Mouse (Mus musculus) cerebellum, postnatal 25 days (tissue): ENCODE data around the gene Shtn1.

Experiments used
- DNase-seq, 2 experiments: peaks; one replicate each; pipeline ENCODE4 v3.0.0; 2021; ENCODE audit warnings: mixed read lengths in 2 of 2

Shtn1 gene

DNA sequence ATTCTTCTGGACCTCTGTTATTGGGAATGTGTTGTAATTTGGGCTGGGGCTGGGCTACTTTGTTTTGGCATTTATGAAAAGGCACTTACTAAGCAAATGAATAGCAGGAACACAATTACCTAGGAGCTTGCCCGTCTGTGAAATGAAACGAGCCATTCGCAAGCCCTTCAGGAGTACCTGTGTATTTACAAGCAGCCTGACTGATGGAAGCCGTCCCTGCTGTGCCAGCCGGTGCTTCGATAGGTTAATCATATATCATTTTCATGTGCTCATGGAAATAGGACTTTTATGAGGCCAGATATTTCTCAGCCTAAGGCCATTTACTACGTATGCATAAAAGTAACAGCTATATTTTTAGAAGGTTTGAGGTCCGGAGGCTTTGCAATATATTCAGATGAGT lies 112.9 kb downstream of the Shtn1 start:
- DNase-seq, result no peak

DNA sequence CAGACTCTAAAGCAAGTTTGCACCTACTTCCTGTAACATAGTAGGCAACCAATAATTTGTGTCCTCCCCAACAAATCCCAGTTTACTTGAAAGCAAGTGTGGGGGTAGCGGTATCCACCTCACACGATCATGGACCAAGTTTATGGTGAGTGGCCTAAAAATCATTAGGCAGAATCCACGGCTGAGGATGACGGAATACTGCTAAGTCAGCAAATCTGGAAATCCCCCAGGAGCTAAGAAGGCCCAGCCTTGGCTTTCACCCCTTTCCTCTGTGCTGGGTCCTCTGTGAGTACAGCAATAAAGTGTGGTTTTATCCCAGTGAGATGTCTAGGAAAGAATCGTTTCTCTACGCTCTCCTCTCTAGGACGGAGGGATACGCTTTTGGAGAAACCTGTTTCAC lies 121.1 kb downstream of the Shtn1 start:
- DNase-seq, result no peak

DNA sequence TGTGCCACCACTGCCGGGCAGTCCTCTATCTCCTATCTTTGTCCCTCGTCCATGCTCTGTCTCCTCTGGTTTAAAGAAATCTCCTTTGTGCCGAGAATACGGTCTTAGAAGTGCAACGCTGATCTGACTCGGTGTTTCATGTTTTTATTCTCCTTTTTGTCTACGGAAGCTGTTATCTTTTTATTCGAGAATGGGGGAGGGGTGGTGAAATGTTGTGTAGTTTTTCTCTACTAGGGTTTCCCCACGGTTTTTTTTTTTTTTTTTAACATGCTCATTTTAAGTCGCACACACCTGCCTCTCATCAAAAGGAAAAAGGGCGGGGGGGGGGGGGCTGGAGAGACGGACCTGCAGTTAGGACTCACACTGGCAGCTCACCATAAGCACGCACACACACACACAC lies 123.7 kb downstream of the Shtn1 start:
- DNase-seq, result no peak

DNA sequence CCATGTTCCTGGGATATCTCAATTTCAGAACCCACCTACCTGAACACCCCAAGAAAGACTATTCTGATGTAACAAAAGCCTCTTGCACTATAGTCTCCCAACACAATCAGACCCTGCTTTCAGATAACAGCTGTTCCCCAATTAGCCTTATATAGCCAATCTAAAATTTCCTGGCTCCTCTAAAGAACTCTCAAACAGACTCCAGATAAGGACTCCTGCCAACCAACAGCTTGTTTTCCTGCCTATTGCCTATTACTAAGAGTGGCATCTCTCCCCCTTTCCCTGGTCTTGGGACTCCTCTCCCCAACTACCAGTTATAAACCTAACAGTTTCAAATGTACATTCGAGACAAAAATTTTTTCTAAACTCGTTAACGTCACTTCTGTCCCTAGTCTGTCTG lies 124.4 kb downstream of the Shtn1 start:
- no peak for DNase-seq

DNA sequence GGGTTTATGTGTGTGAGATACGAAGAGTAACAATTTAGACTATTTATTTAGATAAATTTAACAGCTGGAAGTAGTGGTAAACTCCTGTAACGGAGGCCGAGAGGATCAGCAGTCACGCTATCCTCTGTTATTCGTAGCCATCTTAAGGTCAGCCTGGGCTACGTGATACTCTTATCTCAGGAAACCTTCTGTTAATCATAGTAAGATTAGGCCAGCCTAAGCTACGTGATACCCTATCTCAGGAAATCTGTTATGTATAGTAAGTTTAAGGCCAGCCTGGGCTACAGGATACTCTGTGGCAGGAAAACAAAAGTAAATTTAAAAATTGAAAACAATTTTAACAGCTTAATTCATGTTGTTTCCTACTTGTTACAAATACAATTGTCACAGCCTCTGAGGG lies 129.9 kb downstream of the Shtn1 start:
- DNase-seq, result no peak

DNA sequence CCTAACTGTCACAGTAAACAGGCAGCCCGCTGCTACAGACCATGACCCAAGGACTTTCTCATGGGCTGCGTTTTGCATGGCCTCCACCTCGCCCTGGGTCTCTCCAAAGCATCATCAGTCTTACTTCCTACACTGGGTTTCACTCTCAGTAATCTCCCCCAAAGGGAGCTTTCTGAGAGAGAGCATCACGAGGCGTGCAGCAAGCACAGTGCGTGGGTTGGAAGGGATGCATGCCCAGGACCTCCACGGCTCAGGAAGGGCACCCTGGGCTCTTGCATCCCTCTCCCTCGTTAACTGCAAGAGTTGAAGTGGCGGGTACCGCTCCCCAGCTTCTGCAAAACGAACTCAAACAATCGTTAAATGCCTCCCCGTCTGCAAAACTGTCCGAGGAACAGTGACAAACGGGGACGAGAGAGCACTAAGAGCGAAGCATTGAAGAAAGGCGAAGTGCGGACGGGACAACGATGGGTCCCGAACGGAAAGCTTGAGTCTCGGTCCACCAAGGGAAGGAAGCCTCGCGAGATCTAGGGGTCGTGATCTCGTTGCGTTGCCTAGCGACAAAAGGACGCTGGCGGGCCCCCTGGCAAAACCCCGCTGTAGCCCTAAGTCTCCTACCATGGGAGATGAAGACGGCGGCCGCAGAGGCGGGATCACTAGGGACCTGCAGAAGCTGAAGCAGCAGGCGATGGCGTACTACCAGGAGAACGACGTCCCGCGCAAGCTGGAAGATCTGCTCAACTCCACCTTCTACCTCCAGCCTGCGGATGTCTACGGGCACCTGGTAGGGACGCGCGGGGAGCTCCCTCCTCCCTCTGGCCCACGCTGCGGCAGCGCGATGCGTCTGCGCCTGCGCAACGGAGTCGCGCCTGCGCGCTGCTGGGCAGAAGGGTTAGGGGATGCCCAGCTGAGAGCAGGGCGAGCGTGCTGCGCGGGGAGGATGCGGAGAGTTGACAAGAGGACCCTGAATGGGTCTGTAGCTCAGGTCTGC lies 132.8 kb downstream of the Shtn1 start, which contains the start of the genes Eno4 and Hspa12a:
TSS of gene Eno4 (plus strand) at position 585 of the 988 bp plus-strand sequence.
TSS of gene Hspa12a (minus strand) at position 814 of the 988 bp plus-strand sequence.
- peak; percentile 97 to 98 for DNase-seq

DNA sequence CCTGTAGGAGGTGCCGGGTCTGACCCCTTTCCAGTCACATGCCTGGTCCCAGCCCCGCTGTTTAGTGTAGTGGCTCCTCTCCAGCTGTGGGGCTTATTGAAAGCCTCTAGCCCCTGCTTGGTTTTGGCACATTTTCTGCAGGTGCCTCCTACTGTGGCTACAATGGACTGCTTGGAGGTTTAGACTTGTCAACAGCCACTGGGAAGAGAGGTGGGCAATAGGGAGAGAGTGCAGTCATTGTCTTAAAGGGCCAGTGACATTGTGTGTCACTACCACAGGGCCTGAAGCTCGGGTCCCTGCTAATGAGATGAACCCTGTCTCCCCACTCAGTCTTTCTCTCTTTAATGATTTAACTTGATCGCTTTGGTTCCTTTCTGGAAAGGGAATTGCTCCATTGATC lies 142.8 kb downstream of the Shtn1 start:
- no peak for DNase-seq

DNA sequence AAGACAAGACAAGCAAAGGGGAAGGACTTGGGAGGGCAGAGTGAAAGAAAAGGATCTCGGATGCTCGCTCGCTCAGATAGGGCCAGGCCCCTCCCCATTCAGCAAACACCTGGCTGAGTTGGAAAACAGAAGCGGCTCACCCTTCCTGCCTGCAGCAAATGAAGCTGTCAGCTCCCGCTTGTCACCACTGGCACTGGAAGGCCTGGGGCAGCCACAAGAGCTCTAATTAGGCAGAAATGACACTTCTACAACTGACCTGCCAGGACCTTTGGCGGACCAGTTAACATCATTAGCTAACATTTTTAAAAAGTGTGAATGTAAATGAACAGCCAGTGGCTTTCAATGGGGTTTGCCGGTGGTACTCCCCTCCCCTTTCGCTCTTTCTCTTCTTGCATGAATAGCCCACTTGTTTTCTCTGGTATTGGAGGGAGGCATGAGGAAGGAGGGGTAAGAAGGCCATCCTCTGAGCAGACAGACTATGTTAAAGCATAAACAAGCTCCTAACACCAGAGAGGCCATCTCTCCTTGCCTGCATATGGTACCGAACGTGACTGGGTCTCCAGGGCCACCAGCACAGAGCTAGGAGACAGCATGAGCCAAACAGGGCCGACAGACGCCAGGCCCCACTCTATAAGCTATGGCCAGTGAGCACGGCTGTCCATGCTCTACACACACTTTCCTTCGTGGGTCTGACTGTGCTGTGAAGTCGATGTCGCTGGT lies 144.7 kb downstream of the Shtn1 start:
- DNase-seq, result no peak
